Mouse (Mus musculus) neural tube, embryonic 13.5 days (tissue): ENCODE results near the gene Gm49388. TPM values are rescaled to one million over a fixed set of nuclear protein-coding genes. Genes with fewer than 3 reads are reported as not detected.

Experiments
- ATAC-seq: fragments of 200-750 bp; cut with Nextera tagmentation; 2 replicates; pipeline ENCODE4 v1.8.0; 2017; ENCODE audit warnings: low read depth, mild to moderate bottlenecking, moderate TSS enrichment, moderate library complexity
- H3K27ac ChIP-seq: fragments of 300-500 bp; sonication (generic); replicated peaks from 2 replicates; pipeline ENCODE4 v1.5.1; 2015; ENCODE audit warnings: moderate library complexity, mild to moderate bottlenecking, inconsistent platforms
- H3K27me3 ChIP-seq: fragments of 300-500 bp; sonication (generic); 2 replicates; pipeline ENCODE4 v1.6.1; 2015; ENCODE audit warnings: mild to moderate bottlenecking, inconsistent platforms
- H3K36me3 ChIP-seq: fragments of 300-500 bp; sonication (generic); 2 replicates; pipeline ENCODE4 v1.6.1; 2015; ENCODE audit warnings: mild to moderate bottlenecking, inconsistent platforms
- H3K4me1 ChIP-seq: fragments of 300-500 bp; sonication (generic); replicated peaks from 2 replicates; pipeline ENCODE4 v1.6.1; 2015; ENCODE audit warnings: inconsistent platforms
- H3K4me2 ChIP-seq: fragments of 300-500 bp; sonication (generic); 2 replicates; pipeline ENCODE4 v1.6.1; 2015; ENCODE audit warnings: inconsistent platforms, mild to moderate bottlenecking, moderate library complexity
- H3K4me3 ChIP-seq: fragments of 300-500 bp; sonication (generic); 2 replicates; pipeline ENCODE4 v1.5.1; 2015; ENCODE audit warnings: mild to moderate bottlenecking, inconsistent platforms
- H3K9ac ChIP-seq: fragments of 300-500 bp; sonication (generic); 2 replicates; pipeline ENCODE4 v1.6.1; 2015; ENCODE audit warnings: moderate library complexity, mild to moderate bottlenecking, inconsistent platforms
- H3K9me3 ChIP-seq: fragments of 300-500 bp; sonication (generic); 2 replicates; pipeline ENCODE4 v1.6.1; 2016; ENCODE audit warnings: inconsistent platforms
- WGBS: fragments of 180-500 bp; shearing (Covaris S2); methylation state at CpG from one replicate; pipeline ENCODE4 v1.1.7; 2015; 5-methylcytosine and 5-hydroxymethylcytosine counted together
- polyA plus RNA-seq: library from polyadenylated mRNA; unstranded; fragments of >200 nt; fragmentation: Nextera tagmentation; extraction: Ambion mirVana; gene quantifications from 2 replicates; pipeline ENCODE4 v1.2.1, GENCODE M21; 2015

The Gm49388 gene
- not detected in 2 replicates for polyA plus RNA-seq

DNA sequence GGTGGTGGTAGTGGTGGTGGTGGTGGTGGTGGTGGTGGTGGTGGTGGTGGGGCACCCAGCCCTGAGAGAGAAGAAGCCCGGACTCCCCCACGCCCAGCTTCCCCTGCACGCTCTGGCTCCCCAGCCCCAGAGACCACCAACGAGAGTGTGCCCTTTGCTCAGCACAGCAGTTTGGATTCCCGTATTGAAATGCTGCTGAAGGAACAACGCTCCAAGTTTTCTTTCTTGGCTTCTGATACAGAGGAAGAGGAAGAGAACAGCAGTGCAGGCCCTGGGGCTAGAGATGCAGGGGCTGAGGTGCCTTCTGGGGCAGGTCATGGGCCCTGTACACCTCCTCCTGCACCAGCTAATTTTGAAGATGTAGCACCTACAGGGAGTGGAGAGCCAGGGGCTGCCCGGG, at the start of gene Gm49388:
TSS of gene Gm49388 (plus strand) at position 301 of the 400 bp plus-strand sequence.
- no peaks in the 10 kb centered on the region for H3K9me3 ChIP-seq
- 96% methylated on average over 7 of the region's 7 CpGs for WGBS
- H3K27ac ChIP-seq, result no peak within 1 kb of the TSS
- no peaks in the 10 kb centered on the region for H3K27me3 ChIP-seq
- H3K36me3 ChIP-seq, result peaks cover 95% of the 10 kb centered on the region
- no peaks in the 10 kb centered on the region for H3K4me1 ChIP-seq
- no peak within 1 kb of the TSS for H3K4me2 ChIP-seq
- no peak within 1 kb of the TSS for H3K9ac ChIP-seq
- H3K4me3 ChIP-seq, result no peak within 1 kb of the TSS
- ATAC-seq, result no peak

DNA sequence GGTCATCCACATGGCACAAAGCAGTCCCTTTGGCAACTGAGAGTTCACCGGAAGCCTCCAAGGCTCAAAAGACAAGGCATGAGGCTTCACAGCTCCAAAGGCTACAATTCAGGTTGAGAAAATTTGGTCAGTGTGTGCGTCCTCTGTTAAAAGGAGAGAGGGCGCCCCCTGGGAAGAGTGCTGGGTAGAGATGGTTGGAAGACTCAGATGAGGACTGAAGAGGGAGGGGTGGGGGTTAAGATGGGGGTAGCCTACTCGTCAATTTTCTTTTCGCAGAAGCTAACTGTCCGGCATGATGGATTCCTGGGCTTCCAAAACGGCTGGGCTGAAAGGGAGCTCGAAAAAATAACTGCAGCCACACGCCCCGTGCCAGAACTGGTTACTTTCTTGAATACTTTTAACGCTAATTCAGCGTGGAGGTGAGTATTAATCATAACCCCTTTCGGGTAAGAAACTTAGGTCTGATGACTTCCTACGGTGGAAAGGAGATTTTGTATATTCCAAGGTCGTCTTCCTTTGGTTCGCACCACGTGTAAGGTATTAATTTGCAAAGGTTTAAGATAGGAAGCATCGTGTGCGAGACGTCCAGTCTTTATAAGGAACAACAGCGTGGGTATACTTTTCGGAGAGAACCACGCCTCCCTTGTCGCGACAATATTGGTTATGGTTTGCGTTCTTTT, 40.9 kb upstream of the Gm49388 start, which contains the start of gene Fbxl19:
TSS of gene Fbxl19 (plus strand) at position 178 of the 680 bp plus-strand sequence.
- Histone ChIP-seq H3K9ac (peak within 1 kb of the TSS; percentile 67), H3K27me3 (no peaks in the 10 kb centered on the region), H3K9me3 (no peaks in the 10 kb centered on the region), H3K4me2 (peak within 1 kb of the TSS; percentile 84), H3K27ac (peak within 1 kb of the TSS; percentile 93), H3K36me3 (peaks cover 16% of the 10 kb centered on the region), H3K4me1 (peaks cover 26% of the 10 kb centered on the region), H3K4me3 (peak within 1 kb of the TSS; percentile 94)
- WGBS, result under 1% methylated on average over 26 of the region's 26 CpGs
- no peak for ATAC-seq

DNA sequence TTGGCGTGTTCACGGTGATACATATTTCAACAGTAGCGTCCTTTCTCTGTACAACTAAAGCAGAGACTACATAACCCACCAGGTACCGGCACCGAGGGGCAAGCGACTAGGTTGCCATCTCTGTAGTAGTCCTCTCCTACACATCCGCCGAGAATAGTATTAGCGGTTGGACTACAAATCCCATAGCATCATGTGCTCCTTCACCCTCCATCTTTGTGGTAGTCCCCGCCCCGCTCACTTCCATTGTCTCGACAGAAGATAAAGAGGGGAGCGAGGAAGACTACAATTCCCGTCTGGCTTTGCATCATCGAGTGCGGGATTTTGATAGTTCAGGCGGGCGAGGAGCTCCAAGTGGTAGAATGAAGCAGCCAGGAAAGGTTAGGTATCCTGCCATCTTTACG, 40.2 kb upstream of the Gm49388 start:
- H3K27me3 ChIP-seq, result no peaks in the 10 kb centered on the region
- H3K4me1 ChIP-seq, result peaks cover 26% of the 10 kb centered on the region
- H3K9me3 ChIP-seq, result no peaks in the 10 kb centered on the region
- peak overlapping the region; percentile 84 for H3K4me2 ChIP-seq
- ATAC-seq, result peak; percentile 90
- peaks cover 23% of the 10 kb centered on the region for H3K36me3 ChIP-seq
- H3K9ac ChIP-seq, result peak overlapping the region; percentile 67
- peak overlapping the region; percentile 93 for H3K27ac ChIP-seq
- WGBS, result under 1% methylated on average over 19 of the region's 19 CpGs
- peak overlapping the region; percentile 94 for H3K4me3 ChIP-seq

DNA sequence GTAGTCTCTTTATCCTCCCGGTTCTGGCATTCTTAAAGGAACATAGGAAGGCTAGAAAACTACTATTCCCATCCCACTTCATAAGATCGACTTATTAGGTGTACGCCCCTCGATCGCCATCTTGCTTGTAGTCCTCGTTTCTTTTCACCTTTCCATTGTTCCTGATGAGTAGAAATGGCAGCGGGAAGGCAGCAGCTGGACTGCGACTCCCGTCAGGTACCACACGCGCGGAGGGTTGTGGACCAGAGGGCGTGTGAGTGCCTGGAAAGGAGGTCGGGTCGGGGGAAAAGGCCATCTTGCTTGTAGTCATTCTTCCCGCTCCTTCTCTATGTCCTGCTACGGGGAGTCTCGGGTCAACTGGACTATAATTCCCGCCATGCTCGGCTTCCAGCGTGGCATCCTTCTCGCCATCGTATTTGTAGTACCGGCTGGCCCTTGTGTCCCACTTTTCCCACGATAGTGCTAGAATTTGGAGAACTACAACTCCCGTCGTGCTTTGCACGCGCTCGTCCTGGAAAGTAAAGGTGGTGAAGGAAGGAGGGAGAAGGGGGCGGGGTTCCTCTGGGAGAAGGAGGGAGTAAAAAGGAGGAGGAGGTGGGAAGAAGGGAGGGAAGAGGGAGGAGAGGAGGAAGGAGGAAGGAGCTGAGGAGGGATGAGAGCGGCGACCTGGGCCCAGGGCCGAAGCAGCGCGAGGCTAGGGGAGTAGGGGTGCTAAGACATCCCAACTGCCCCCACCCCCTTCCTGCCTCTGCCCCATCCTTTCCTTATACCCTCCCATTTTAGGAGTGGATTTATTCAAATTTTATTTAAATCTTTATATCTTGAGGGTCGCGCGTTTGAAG, 39.5 kb upstream of the Gm49388 start:
- Histone ChIP-seq H3K9me3 (no peaks in the 10 kb centered on the region), H3K36me3 (peaks cover 29% of the 10 kb centered on the region), H3K4me1 (peaks cover 26% of the 10 kb centered on the region), H3K4me3 (peak overlapping the region; percentile 94), H3K27ac (peak overlapping the region; percentile 93), H3K27me3 (no peaks in the 10 kb centered on the region), H3K9ac (peak overlapping the region; percentile 98), H3K4me2 (peak overlapping the region; percentile 84)
- WGBS, result 0% methylated on average over 39 of the region's 39 CpGs
- ATAC-seq, result peak; percentile 94

DNA sequence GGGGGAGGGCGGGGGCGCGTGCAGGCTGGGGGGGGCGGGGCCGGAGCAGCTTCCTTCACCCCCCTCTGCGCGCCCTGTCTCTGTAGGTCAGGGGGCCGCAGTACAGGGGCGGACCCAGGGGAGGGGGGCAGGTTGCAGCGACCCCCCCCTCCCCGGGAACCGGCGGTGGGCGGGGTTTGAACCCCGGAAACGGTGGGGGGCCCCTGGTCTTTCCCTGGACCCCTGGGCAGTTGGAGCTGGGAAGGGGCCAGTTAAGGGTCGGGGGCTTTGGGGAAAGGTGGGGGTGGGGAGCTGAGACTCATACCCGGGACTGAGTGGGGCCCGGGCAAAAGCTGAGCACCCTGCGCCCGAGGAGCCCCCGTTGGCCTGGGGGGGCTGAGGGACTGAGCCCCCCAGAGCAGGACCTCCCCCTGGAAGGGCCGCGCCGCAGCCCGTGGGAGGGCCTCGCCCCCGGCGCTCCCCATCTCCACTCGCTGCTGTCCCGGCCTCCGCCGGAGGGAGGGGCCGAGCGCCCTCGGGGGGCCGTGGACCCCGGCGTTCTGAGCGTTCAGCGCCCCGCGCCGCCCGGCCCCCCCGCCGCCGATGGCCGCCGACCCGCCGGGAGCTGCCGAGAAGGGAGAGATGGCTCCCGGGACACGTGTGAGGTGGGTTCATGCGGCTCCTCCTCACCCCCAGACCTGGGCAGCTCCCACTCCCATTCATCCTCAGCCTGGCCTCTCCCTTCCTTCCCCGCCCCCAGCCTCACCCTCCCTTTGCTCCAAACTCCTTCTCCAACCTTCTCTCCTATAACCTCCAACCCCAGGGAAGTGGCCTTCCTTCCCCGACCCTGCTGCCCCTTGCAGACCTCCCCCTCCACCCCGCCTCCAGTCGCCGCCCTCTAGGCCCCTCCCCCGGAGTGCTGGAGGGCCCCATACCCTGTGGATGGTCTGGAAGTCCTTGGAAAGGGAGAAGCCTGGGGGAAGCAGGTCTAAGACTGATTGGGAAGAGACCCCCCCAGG, 38.6 kb upstream of the Gm49388 start:
- H3K4me2 ChIP-seq, result peak overlapping the region; percentile 84

DNA sequence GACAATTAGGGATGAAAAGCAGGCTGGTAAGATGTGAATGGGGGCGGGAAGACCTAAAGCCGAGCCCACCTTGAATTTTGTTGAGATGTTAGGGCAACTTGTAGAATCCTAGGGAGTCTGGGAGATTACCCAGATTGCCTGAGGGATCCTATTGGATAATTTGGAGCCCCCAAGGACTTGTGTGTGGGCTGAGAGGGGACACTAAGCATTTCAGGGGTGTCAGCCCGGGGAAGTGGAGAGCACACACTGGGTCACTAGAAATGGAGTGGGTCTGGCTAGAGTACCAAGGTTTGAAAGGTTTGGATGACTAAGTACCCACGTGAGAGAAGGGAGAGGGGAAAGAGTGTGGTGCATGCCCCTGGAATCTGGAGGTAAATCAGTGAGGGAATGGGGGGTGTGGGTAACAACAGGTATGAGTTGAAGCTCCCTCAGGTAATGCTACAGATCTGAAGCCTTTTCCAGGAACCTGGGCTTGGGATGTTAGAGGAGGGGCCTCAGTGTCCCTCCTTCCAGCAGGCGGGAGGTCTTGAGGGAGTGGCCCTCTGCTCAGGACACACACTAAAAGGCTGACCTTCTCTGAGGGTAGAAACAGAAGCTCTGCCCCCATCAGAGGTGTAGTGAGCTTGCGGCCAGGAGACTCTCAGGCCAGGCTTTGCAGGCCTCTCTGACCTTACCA, 37.7 kb upstream of the Gm49388 start:
- no peaks in the 10 kb centered on the region for H3K9me3 ChIP-seq
- H3K4me1 ChIP-seq, result peaks cover 26% of the 10 kb centered on the region
- no peak for ATAC-seq
- peak overlapping the region; percentile 98 for H3K9ac ChIP-seq
- H3K27ac ChIP-seq, result peak overlapping the region; percentile 93; the same call in 1 of the 2 replicates
- peak overlapping the region; percentile 94 for H3K4me3 ChIP-seq
- H3K36me3 ChIP-seq, result peaks cover 48% of the 10 kb centered on the region
- 40% methylated on average over 6 of the region's 6 CpGs for WGBS
- H3K27me3 ChIP-seq, result no peaks in the 10 kb centered on the region
- peak overlapping the region; percentile 84 for H3K4me2 ChIP-seq

More for the DNA sequence above, 38.6 kb upstream of the Gm49388 start:
- Histone ChIP-seq H3K9ac (peak overlapping the region; percentile 98), H3K27ac (peak overlapping the region; percentile 93), H3K4me3 (peak overlapping the region; percentile 94), H3K36me3 (peaks cover 39% of the 10 kb centered on the region), H3K27me3 (no peaks in the 10 kb centered on the region), H3K4me1 (peaks cover 26% of the 10 kb centered on the region), H3K9me3 (no peaks in the 10 kb centered on the region)
- 0 out of 2 replicates have a peak, but pooled peaks have one; percentile 8 for ATAC-seq
- 2% methylated on average over 42 of the region's 62 CpGs for WGBS

DNA sequence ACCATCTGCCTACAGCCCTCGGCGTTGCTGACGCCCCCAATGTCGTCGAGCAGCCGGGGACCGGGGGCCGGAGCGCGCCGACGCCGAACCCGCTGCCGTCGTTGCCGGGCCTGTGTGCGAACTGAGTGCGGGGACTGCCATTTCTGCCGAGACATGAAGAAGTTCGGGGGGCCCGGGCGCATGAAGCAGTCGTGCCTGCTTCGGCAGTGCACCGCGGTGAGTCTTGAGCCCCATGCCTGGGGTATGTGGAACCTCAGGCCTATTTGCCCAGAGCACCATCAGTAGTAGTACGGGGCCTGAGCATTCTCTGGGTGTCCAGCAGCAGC, 37.2 kb upstream of the Gm49388 start:
- Histone ChIP-seq H3K36me3 (peaks cover 53% of the 10 kb centered on the region), H3K9me3 (no peaks in the 10 kb centered on the region), H3K27me3 (no peaks in the 10 kb centered on the region), H3K4me1 (peaks cover 31% of the 10 kb centered on the region), H3K27ac (no peak overlapping the region), H3K4me2 (peak overlapping the region; percentile 84), H3K4me3 (peak overlapping the region; percentile 94), H3K9ac (peak overlapping the region; percentile 98)
- ATAC-seq, result no peak
- 94% methylated on average over 28 of the region's 28 CpGs for WGBS

DNA sequence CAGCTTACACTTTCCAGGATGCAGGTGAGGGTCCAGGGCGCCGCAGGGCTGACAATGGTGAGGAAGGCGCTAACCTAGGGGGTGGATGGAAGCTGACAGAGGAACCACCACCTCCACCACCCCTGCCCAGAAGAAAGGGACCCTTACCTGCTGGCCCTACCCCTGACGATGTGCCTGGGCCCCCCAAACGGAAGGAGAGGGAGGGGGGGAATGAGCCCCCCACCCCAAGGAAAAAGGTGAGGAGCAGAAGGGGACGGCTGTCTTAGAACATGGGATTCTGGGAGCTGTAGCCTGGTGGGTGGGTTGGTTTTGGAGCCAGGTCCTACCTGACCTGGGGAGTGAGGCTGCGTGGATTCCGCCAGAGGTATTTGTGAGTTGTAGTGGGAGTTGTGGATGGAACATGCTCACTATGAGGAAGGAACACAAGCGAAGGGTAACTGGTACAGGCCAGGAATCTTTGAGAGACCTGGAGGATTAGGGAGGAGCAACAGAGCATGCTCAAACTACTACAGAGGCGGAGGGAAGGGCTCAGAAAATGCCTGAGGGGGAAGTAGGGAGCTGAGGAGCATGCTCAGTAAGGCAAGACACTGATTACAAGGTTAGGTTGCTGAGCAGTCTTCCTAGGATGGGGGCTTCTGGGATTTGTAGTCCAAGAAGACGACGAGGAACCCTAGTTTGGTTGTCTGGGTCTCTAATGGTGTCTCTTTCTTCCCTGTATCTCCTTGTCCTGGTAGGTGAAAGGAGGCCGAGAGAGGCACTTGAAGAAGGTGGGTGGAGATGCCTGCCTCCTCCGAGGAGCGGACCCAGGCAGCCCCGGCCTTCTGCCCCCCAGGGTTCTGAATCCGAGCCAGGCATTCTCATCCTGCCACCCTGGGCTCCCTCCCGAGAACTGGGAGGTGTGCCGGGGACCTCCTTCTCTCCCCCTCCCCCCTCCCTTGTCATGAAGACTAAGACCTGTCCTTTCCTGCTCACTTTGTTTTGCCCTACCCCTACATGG, 35.0 kb upstream of the Gm49388 start:
- Histone ChIP-seq H3K4me3 (no peak overlapping the region), H3K36me3 (peaks cover 75% of the 10 kb centered on the region), H3K9ac (no peak overlapping the region), H3K4me2 (no peak overlapping the region), H3K27ac (no peak overlapping the region), H3K4me1 (peaks cover 41% of the 10 kb centered on the region), H3K27me3 (no peaks in the 10 kb centered on the region), H3K9me3 (no peaks in the 10 kb centered on the region)
- WGBS, result 89% methylated on average over 19 of the region's 19 CpGs
- ATAC-seq, result no peak

DNA sequence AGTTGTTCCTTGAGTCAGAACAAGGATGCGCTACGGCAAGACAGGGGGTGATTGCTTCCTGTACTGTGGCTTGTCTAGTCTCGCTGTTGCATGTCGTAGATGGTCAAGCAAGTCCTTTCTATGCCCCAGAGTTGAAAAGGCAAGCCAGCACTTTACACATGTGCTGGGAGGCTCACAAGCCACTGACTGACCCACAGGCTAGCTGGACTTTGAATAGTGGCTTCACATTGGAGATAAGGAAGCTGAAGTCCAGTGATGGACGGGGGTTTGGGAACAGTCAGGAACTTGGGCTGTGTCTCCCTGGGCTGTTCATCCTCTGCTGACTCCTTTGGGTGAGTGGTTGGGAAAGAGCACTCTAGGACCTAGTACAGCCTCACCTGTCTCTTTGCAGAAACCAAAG, 33.8 kb upstream of the Gm49388 start:
- Histone ChIP-seq H3K4me2 (no peak overlapping the region), H3K4me1 (peaks cover 51% of the 10 kb centered on the region), H3K4me3 (no peak overlapping the region), H3K9ac (no peak overlapping the region), H3K27ac (no peak overlapping the region), H3K36me3 (peaks cover 87% of the 10 kb centered on the region), H3K9me3 (no peaks in the 10 kb centered on the region), H3K27me3 (no peaks in the 10 kb centered on the region)
- ATAC-seq, result no peak
- 93% methylated on average over 5 of the region's 5 CpGs for WGBS

DNA sequence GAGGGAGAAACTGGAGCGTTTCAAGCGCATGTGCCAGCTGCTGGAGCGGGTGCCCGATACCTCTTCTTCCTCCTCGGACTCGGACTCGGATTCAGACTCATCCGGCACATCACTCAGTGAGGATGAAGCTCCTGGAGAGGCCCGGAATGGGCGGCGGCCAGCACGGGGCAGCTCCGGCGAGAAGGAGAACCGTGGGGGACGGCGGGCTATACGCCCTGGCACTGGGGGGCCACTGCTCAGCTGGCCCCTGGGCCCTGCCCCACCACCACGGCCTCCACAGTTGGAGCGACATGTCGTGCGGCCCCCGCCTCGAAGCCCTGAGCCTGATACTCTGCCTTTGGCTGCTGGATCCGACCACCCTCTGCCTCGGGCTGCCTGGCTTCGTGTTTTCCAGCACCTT, 33.3 kb upstream of the Gm49388 start:
- H3K36me3 ChIP-seq, result peaks cover 91% of the 10 kb centered on the region
- WGBS, result 94% methylated on average over 27 of the region's 27 CpGs
- H3K4me2 ChIP-seq, result no peak overlapping the region
- H3K27me3 ChIP-seq, result no peaks in the 10 kb centered on the region
- ATAC-seq, result no peak
- peak overlapping the region; percentile 34; the same call in 1 of the 2 replicates for H3K9ac ChIP-seq
- H3K4me3 ChIP-seq, result no peak overlapping the region
- peaks cover 56% of the 10 kb centered on the region for H3K4me1 ChIP-seq
- H3K27ac ChIP-seq, result no peak overlapping the region
- H3K9me3 ChIP-seq, result no peaks in the 10 kb centered on the region
